Mouse (Mus musculus): Measurements from ENCODE around the gene Prdx1. TPM values are rescaled to one million over a fixed set of nuclear protein-coding genes. Genes with fewer than 3 reads are reported as not detected.

The Prdx1 gene
- polyA plus RNA-seq, 1 experiment from 2014 or later, result 1,497 TPM

DNA sequence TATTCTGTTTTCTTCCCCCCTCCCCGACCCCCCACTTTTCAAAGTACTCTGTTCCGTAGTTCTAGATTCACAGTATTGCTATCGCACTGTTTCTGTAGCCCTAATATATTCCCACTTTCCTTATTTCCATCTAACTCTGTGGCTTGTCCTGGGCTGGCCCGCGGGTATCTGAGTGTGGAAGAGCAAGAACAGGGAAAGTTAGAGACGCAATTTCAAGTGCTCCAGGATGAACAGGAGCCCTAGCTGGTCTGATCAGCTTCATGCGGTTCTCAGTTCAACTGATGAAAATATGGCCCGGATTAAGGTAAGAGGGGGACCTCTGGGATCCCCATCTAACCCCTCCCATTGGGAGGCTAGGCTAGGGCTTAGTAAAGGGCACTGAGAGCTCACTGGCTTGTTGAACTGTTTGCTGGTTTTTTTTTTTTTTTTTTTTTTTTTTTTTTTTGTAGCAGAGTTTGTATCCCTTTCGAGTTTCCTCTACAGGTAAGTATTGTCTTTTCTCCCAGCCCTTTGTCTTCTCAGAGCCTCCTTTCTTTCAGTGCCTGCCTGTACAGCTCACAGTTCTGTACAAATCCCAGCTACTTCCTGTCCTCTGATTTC, 23.5 kb downstream of the Prdx1 start:
- Histone ChIP-seq H3K9me3 (replicated peaks) (no peaks in the 10 kb centered on the region), H3K9ac (peak overlapping the region; percentile 52), H3K4me1 (peaks cover 19% of the 10 kb centered on the region), H3K27me3 (no peaks in the 10 kb centered on the region), H3K4me3 (replicated peaks) (peak overlapping the region; percentile 58), H3K4me2 (peak overlapping the region; percentile 72), H3K36me3 (peaks cover 15% of the 10 kb centered on the region), H3K27ac (no peak overlapping the region)
- ATAC-seq (replicated peaks; ENCODE audit: low FRiP score), result peak; percentile 5; the same call in 1 of the 2 replicates
- WGBS, result 7% methylated on average over 9 of the region's 9 CpGs

DNA sequence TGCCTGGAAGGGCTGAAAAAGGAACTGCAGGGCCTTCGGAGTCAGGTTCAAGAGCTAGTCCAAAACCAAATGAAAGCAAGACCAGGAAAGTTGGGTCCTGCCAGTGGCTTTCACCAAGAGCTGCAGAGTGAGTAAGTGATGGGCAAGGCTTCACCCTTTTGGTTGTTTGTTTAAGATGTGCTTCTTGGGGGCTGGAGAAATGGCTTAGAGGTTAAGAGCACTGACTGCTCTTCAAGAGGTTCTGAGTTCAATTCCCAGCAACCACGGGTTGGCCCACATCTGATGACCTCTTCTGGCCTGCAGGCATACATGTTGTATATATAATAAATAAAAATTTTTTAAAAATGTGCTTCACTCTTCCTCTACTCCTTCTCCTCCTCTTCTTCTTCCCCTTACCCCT, 24.8 kb downstream of the Prdx1 start:
- no peak overlapping the region for H3K27ac ChIP-seq
- no peak overlapping the region for H3K4me2 ChIP-seq
- H3K4me3 ChIP-seq (replicated peaks), result no peak overlapping the region
- peaks cover 9% of the 10 kb centered on the region for H3K36me3 ChIP-seq
- H3K9me3 ChIP-seq (replicated peaks), result no peaks in the 10 kb centered on the region
- ATAC-seq (replicated peaks; ENCODE audit: low FRiP score), result no peak
- no peaks in the 10 kb centered on the region for H3K27me3 ChIP-seq
- H3K4me1 ChIP-seq, result peaks cover 19% of the 10 kb centered on the region
- 93% methylated on average over 2 of the region's 2 CpGs for WGBS
- no peak overlapping the region for H3K9ac ChIP-seq

DNA sequence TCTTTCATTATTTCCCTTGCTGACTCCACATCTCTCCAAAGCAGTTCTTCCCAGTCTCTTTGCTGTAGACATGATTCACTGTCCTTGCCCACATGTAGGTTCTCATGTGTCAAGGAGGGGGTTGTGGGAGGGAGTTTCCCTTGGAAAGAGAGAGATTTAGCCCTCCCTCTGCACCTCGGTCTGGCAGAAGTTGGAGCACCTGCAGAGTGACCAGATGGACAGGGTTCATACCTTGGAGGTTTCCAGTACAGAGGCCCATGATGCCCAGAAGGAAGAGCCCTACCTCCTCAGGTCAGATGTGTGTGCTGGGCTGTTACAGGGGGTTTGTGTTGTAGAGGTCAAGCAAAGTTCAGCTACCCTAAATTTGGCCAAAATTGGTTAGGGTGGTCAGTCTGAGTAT, 27.2 kb downstream of the Prdx1 start:
- 55% methylated on average over 1 of the region's 1 CpGs for WGBS
- ATAC-seq (replicated peaks; ENCODE audit: low FRiP score), result no peak
- H3K9me3 ChIP-seq (replicated peaks), result no peaks in the 10 kb centered on the region
- H3K36me3 ChIP-seq, result peaks cover 15% of the 10 kb centered on the region
- no peak overlapping the region for H3K27ac ChIP-seq
- no peak overlapping the region for H3K4me2 ChIP-seq
- peaks cover 15% of the 10 kb centered on the region for H3K4me1 ChIP-seq
- H3K4me3 ChIP-seq (replicated peaks), result no peak overlapping the region
- H3K27me3 ChIP-seq, result no peaks in the 10 kb centered on the region
- H3K9ac ChIP-seq, result no peak overlapping the region

DNA sequence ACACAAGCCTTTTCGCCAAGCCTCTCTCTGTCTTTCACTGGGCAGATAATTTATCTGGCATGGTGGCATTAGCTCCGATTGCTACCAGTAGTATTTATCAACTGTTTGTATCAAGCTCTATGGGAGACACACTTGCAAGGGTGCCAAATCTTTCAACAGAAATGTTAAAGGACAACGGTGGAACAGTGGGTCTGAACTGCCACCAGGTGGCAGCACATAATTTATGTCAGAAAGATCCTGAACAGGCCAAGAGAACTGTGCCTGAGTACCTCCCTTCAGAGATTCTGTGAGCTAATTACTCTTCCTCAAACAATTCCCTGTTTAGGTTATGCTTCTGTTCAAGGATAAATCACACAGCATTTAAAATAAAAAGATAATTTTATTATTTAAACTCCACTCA, 34.1 kb downstream of the Prdx1 start:
- peaks cover 11% of the 10 kb centered on the region for H3K36me3 ChIP-seq
- no peaks in the 10 kb centered on the region for H3K27me3 ChIP-seq
- H3K9ac ChIP-seq, result no peak overlapping the region
- no peak overlapping the region for H3K4me2 ChIP-seq
- H3K27ac ChIP-seq, result no peak overlapping the region
- WGBS, result 29% methylated on average over 3 of the region's 3 CpGs
- H3K4me3 ChIP-seq (replicated peaks), result no peak overlapping the region
- peaks cover 16% of the 10 kb centered on the region for H3K4me1 ChIP-seq
- no peaks in the 10 kb centered on the region for H3K9me3 ChIP-seq (replicated peaks)
- no peak for ATAC-seq (replicated peaks; ENCODE audit: low FRiP score)

DNA sequence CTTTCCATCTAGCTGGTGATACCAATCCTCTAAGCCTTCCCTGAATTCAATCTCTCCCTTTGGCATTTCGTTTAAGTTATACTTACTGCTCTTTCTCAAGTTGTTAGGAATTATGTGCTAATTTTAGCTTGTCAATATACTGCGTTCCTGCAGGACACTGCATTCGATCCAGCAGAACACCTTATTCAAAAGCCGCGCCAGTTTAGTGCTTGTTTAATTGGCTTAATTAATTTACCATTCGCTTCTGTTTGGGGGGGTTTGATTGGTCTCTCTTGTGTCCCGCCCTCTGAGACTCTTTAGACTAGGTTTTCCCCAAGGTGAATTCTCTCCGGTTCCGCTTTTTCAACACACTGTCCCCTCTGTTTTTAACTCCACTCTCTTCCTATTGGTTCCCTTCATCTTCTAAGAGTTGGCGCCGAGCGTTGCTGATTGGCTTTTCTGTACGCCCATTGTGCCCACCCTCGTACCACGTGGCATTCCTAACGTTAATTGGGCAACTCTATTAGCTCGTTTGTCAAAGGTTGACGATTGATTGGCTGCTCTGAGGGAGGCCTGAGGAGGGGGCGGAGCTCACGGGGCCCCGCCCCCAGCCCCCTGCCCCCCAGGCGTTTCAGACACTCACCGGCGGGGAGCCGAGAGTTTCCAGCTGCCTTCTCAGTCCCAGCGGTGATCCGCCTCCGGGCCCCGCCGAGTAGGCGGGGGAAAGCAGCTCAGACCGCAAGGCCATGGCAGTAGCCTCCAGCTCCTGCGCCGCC, 35.2 kb downstream of the Prdx1 start, which contains the start of gene Tesk2:
TSS of gene Tesk2 (plus strand) at position 606 of the 755 bp plus-strand sequence.
- Histone ChIP-seq H3K4me3 (replicated peaks) (peak within 1 kb of the TSS; percentile 66), H3K36me3 (peaks cover 2% of the 10 kb centered on the region; the same call in 1 of the 2 replicates), H3K9me3 (replicated peaks) (no peaks in the 10 kb centered on the region), H3K27ac (peak within 1 kb of the TSS; percentile 89), H3K27me3 (no peaks in the 10 kb centered on the region), H3K9ac (peak within 1 kb of the TSS; percentile 66), H3K4me1 (peaks cover 16% of the 10 kb centered on the region), H3K4me2 (peak within 1 kb of the TSS; percentile 77)
- peak; percentile 98 for ATAC-seq (replicated peaks; ENCODE audit: low FRiP score)
- WGBS, result under 1% methylated on average over 34 of the region's 34 CpGs

DNA sequence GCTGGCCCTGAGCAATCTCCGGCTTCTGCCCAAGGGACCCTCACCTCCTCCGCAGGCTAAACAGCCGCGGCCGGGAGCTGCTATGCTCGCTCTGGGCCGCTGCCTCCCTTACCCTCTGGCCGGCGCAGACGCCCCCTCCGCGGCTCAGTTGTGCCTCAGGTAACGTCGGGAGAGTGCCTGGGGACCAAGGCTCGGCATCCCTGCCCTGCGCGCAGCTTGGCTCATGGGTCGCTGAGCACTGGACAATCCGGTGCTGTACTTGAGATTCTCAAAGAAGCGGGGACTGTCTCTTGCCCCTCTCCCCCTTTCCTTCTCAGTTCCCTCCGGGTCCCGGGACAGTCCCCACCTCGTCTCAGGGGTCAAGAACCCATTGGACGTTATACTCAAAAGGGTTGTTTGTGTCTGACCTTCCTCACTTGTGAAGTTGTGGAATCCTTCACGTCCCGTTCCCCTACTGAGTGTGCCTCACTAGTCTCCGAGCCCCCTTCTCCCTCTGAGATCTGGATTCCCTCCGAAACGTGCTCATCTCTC, 35.8 kb downstream of the Prdx1 start:
- peak overlapping the region; percentile 66 for H3K4me3 ChIP-seq (replicated peaks)
- H3K9ac ChIP-seq, result peak overlapping the region; percentile 66
- peak overlapping the region; percentile 77 for H3K4me2 ChIP-seq
- H3K4me1 ChIP-seq, result peaks cover 16% of the 10 kb centered on the region
- WGBS, result under 1% methylated on average over 29 of the region's 29 CpGs
- H3K36me3 ChIP-seq, result no peaks in the 10 kb centered on the region
- no peaks in the 10 kb centered on the region for H3K9me3 ChIP-seq (replicated peaks)
- peak overlapping the region; percentile 89 for H3K27ac ChIP-seq
- ATAC-seq (replicated peaks; ENCODE audit: low FRiP score), result peak; percentile 82; the same call in 1 of the 2 replicates
- H3K27me3 ChIP-seq, result no peaks in the 10 kb centered on the region

DNA sequence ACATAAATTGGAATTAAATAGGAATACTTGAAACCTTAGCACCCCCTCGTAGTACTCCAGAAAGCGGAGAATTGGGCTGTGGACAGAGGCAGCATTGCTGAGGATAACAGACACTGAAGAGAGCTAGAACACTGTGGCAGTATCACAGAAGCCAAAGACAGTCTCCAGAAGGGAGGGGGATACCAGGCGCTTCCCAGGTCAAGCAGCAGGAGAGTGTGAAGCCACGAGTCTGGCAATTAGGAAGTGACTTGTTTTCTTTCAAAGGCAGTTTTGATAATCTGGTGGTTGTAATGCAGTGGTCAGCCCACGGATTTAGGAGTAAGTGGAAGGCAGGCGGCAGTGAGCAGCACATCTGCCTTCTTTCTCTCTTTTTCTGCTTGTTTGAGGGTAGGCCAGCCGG, 36.9 kb downstream of the Prdx1 start:
- no peaks in the 10 kb centered on the region for H3K9me3 ChIP-seq (replicated peaks)
- H3K27ac ChIP-seq, result no peak overlapping the region
- no peaks in the 10 kb centered on the region for H3K27me3 ChIP-seq
- H3K36me3 ChIP-seq, result no peaks in the 10 kb centered on the region
- peak overlapping the region; percentile 66 for H3K4me3 ChIP-seq (replicated peaks)
- H3K4me1 ChIP-seq, result peaks cover 16% of the 10 kb centered on the region
- no peak for ATAC-seq (replicated peaks; ENCODE audit: low FRiP score)
- WGBS, result 46% methylated on average over 7 of the region's 7 CpGs
- H3K4me2 ChIP-seq, result peak overlapping the region; percentile 77
- H3K9ac ChIP-seq, result no peak overlapping the region

DNA sequence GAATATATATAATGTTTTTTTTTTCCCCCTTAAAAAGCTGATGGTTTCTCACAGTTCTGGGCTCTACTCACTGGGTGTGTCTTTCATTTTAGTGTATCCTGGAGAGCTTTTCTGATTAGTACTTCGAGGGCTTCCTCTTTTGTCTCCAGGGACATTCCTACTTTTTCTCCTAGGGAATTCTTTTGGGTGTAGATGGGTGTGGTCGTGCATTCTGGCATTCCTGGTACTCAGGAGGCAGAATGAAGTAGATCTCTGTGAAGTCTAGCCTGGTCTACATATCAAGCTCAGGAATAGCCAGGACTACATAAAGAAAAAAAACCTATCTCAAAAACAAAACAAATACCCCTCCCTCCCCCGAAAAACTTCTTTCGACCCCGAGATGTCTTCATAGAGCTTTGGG, 40.1 kb downstream of the Prdx1 start:
- 84% methylated on average over 5 of the region's 5 CpGs for WGBS
- no peak for ATAC-seq (replicated peaks; ENCODE audit: low FRiP score)
- no peak overlapping the region for H3K4me2 ChIP-seq
- no peak overlapping the region for H3K27ac ChIP-seq
- no peaks in the 10 kb centered on the region for H3K36me3 ChIP-seq
- H3K27me3 ChIP-seq, result no peaks in the 10 kb centered on the region
- no peaks in the 10 kb centered on the region for H3K9me3 ChIP-seq (replicated peaks)
- H3K4me3 ChIP-seq (replicated peaks), result no peak overlapping the region
- H3K9ac ChIP-seq, result no peak overlapping the region
- H3K4me1 ChIP-seq, result peaks cover 9% of the 10 kb centered on the region; the same call in 1 of the 2 replicates

DNA sequence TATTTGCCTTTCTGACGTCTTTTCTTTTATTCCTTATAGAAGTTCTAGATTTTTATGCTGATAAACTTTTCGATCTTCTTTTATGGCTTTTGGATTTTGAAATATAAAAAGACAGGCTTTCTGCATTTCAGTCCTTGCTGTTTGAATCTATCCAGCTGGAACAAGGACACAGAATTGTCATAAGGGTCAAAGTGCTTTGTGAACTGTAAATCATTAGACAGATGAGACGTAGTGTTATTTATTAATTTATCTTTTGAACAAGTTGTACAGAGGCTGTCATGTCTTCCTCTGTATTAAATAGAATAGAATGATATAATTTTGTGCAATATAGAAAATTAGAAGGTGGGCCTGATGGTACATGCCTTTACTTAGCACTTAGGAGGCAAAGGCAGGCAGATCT, 42.1 kb downstream of the Prdx1 start:
- 66% methylated on average over 3 of the region's 3 CpGs for WGBS
- no peak overlapping the region for H3K4me3 ChIP-seq (replicated peaks)
- no peaks in the 10 kb centered on the region for H3K27me3 ChIP-seq
- no peak for ATAC-seq (replicated peaks; ENCODE audit: low FRiP score)
- 0 out of 2 replicates have a peak, but pooled peaks cover 1% of the 10 kb centered on the region for H3K4me1 ChIP-seq
- H3K9ac ChIP-seq, result no peak overlapping the region
- no peak overlapping the region for H3K27ac ChIP-seq
- no peaks in the 10 kb centered on the region for H3K9me3 ChIP-seq (replicated peaks)
- no peaks in the 10 kb centered on the region for H3K36me3 ChIP-seq
- H3K4me2 ChIP-seq, result no peak overlapping the region

DNA sequence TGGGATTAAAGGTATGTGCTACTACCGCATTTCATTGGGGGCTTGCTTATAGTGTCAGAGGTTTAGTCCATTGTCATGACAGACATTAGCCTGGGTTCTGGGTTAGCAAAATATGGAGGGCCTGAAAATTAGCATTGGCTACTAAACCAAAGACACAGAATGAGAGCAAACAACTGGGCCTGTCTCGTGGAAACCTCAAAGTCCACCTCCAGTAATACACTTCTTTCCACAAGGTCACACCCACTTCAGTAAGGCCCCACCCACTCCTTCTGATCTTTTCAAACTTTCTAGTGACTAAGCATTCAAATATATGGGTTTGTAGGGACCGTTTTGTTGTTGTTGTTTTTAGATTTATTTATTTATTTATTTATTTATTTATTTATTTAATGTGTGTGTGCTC, 44.2 kb downstream of the Prdx1 start:
- 92% methylated on average over 3 of the region's 3 CpGs for WGBS
- Histone ChIP-seq H3K9ac (no peak overlapping the region), H3K4me2 (no peak overlapping the region), H3K36me3 (no peaks in the 10 kb centered on the region), H3K27ac (no peak overlapping the region), H3K9me3 (replicated peaks) (no peaks in the 10 kb centered on the region), H3K4me1 (no peaks in the 10 kb centered on the region), H3K27me3 (no peaks in the 10 kb centered on the region), H3K4me3 (replicated peaks) (no peak overlapping the region)
- ATAC-seq (replicated peaks; ENCODE audit: low FRiP score), result no peak

DNA sequence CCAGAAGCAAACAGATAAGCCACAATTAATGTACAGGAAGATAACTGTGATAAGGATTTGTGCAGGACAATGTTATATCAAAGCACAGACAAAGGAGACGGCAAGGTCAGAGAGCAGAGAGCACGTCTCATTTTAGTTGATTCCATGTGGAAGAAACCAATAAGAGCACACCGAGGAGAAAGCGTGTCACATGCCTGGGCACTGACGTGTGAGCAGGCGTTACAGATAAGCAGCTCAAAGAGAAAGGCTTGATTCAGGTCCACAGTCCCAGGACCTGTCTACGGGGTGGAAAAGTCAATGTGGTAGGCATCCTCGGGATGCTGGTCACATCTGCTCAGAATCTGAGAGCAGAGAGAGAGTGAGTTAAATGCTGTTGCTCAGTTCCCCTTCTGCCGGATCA, 45.7 kb downstream of the Prdx1 start:
- Histone ChIP-seq H3K27me3 (no peaks in the 10 kb centered on the region), H3K27ac (no peak overlapping the region), H3K9ac (no peak overlapping the region), H3K9me3 (replicated peaks) (no peaks in the 10 kb centered on the region), H3K4me3 (replicated peaks) (no peak overlapping the region), H3K4me1 (no peaks in the 10 kb centered on the region), H3K4me2 (no peak overlapping the region), H3K36me3 (no peaks in the 10 kb centered on the region)
- WGBS, result 84% methylated on average over 9 of the region's 9 CpGs
- no peak for ATAC-seq (replicated peaks; ENCODE audit: low FRiP score)

DNA sequence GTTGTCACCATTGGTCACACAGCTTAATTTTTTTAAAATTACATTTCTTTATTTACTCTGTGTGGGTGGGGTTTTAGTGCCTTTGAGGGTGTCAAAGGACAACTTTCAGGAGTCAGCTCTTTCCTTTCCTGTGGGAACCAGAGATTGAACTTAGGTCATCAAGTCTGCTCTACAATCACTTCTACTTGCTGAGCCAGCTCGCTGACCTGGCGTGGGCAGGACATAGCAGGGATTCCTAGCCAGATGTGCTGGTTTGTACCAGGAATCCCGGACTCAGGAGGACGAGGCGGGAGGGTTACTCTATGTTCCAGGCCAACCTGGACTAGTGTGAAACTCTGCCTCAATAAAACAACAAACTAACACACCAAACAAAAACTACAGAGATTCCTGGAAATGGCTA, 47.0 kb downstream of the Prdx1 start:
- no peak overlapping the region for H3K4me2 ChIP-seq
- H3K27me3 ChIP-seq, result no peaks in the 10 kb centered on the region
- WGBS, result 70% methylated on average over 5 of the region's 5 CpGs
- H3K9me3 ChIP-seq (replicated peaks), result no peaks in the 10 kb centered on the region
- H3K36me3 ChIP-seq, result no peaks in the 10 kb centered on the region
- no peak overlapping the region for H3K9ac ChIP-seq
- 0 out of 2 replicates have a peak, but pooled peaks cover 1% of the 10 kb centered on the region for H3K4me1 ChIP-seq
- no peak overlapping the region for H3K27ac ChIP-seq
- no peak for ATAC-seq (replicated peaks; ENCODE audit: low FRiP score)
- no peak overlapping the region for H3K4me3 ChIP-seq (replicated peaks)

All from kidney, embryonic 15.5 days (tissue).